Comparison of ENCODE assay signal across 28 mouse cellular contexts in the genomic region with DNA sequence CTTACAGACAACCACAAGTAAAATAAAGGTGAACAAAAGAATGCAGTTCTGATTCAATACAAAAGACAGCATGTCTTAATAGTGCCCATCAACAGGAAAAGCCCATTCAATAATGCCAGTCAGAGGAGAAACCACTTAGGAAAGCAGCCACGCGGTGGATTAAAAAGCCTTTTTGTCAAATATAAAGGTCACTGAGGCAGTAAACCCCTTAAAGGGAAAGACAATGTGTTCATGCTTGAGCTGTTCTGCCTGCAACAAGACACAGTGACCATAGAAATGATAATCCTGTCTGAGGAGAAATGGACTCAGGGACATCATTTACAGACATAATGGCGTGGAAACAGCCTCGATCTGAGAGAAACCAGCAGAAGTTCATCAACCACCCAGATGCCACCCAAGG.
DNase-seq lines count a peak whose midpoint lies in the region; ATAC-seq and TF ChIP-seq lines count a peak whose summit lies in the region.
"Had no signal": no experiment of that assay in that cellular context is flagged by ENCODE, and none has a peak within 500 bp of the region (broad histone marks: within the 10 kb centered on the region; RNA-seq: fewer than 3 reads in every experiment).

No protein-coding gene starts in this region.

- no peaks in the 10 kb centered on the region for H3K27me3 ChIP-seq in forebrain, embryonic 14.5 days (replicated peaks; ENCODE audit: control insufficient read depth, insufficient read depth, low read length)
- H3K27me3 ChIP-seq in forebrain, embryonic 13.5 days: no peaks in the 10 kb centered on the region
- H3K27me3 ChIP-seq in hindbrain, postnatal 0 days (ENCODE audit: insufficient read depth, low read length): no peaks in the 10 kb centered on the region
- H3K27me3 ChIP-seq in hindbrain, embryonic 13.5 days: no peaks in the 10 kb centered on the region
- no peaks in the 10 kb centered on the region for H3K27me3 ChIP-seq in midbrain, embryonic 15.5 days (replicated peaks)
- H3K27me3 ChIP-seq: heart, embryonic 13.5 days; intestine, embryonic 15.5 days; midbrain, embryonic 12.5 days had no signal

- H3K4me1 ChIP-seq in forebrain, embryonic 14.5 days (ENCODE audit: control insufficient read depth, insufficient read depth, low read length): peaks cover 10% of the 10 kb centered on the region; the same call in 1 of the 2 replicates
- H3K4me1 ChIP-seq in forebrain, embryonic 13.5 days: peaks cover 12% of the 10 kb centered on the region
- H3K4me1 ChIP-seq in hindbrain, postnatal 0 days (ENCODE audit: insufficient read depth, low read length): 0 out of 2 replicates have a peak, but pooled peaks cover 7% of the 10 kb centered on the region
- H3K4me1 ChIP-seq in hindbrain, embryonic 13.5 days (replicated peaks): peaks cover 12% of the 10 kb centered on the region
- H3K4me1 ChIP-seq in midbrain, embryonic 15.5 days: peaks cover 8% of the 10 kb centered on the region; the same call in 1 of the 2 replicates
- H3K4me1 ChIP-seq: heart, embryonic 13.5 days; intestine, embryonic 15.5 days had no signal

- no peak overlapping the region for H3K9ac ChIP-seq in forebrain, embryonic 14.5 days (ENCODE audit: low read length)
- H3K9ac ChIP-seq in forebrain, embryonic 13.5 days: no peak overlapping the region
- H3K9ac ChIP-seq in hindbrain, postnatal 0 days (replicated peaks; ENCODE audit: low read length): no peak overlapping the region
- H3K9ac ChIP-seq in hindbrain, embryonic 13.5 days: no peak overlapping the region
- H3K9ac ChIP-seq in midbrain, embryonic 15.5 days: no peak overlapping the region
- H3K9ac ChIP-seq: heart, embryonic 13.5 days; intestine, embryonic 15.5 days; liver, embryonic 14.5 days; midbrain, embryonic 12.5 days had no signal

- H3K9me3 ChIP-seq in forebrain, embryonic 14.5 days (replicated peaks; ENCODE audit: control insufficient read depth, low read length): no peaks in the 10 kb centered on the region
- no peaks in the 10 kb centered on the region for H3K9me3 ChIP-seq in forebrain, embryonic 13.5 days (replicated peaks)
- H3K9me3 ChIP-seq in hindbrain, postnatal 0 days (ENCODE audit: low read length): no peaks in the 10 kb centered on the region
- no peaks in the 10 kb centered on the region for H3K9me3 ChIP-seq in hindbrain, embryonic 13.5 days
- H3K9me3 ChIP-seq in midbrain, embryonic 15.5 days: no peaks in the 10 kb centered on the region
- H3K9me3 ChIP-seq: heart, embryonic 13.5 days; intestine, embryonic 15.5 days; midbrain, embryonic 12.5 days had no signal

- no peak; the same call in 1 of the 2 replicates for ATAC-seq in forebrain, embryonic 14.5 days
- ATAC-seq in forebrain, embryonic 13.5 days: no peak; the same call in 1 of the 2 replicates
- no peak for ATAC-seq in hindbrain, postnatal 0 days
- no peak for ATAC-seq in hindbrain, embryonic 13.5 days (ENCODE audit: low FRiP score)
- no peak for ATAC-seq in midbrain, embryonic 15.5 days (replicated peaks)
- ATAC-seq: intestine, embryonic 15.5 days had no signal

- H3K4me3 ChIP-seq in forebrain, embryonic 14.5 days (ENCODE audit: low read depth, low read length): no peak overlapping the region
- H3K4me3 ChIP-seq in forebrain, embryonic 13.5 days: no peak overlapping the region
- no peak overlapping the region for H3K4me3 ChIP-seq in hindbrain, postnatal 0 days (ENCODE audit: low read length)
- no peak overlapping the region for H3K4me3 ChIP-seq in hindbrain, embryonic 13.5 days
- no peak overlapping the region for H3K4me3 ChIP-seq in midbrain, embryonic 15.5 days
- H3K4me3 ChIP-seq: heart, embryonic 13.5 days; intestine, embryonic 15.5 days; midbrain, embryonic 12.5 days; myocyte had no signal

- no peak for TF ChIP-seq CTCF in hindbrain, postnatal 0 days (IDR thresholded peaks at IDR 0.05; ENCODE audit: low read depth)
- TF ChIP-seq CTCF in brain, embryonic 14.5 days (IDR thresholded peaks at IDR 0.05; ENCODE audit: borderline replicate concordance, extremely low read depth, insufficient read depth, insufficient read length): no peak

- no peak overlapping the region for H3K4me2 ChIP-seq in forebrain, embryonic 14.5 days (ENCODE audit: low read length)
- H3K4me2 ChIP-seq in forebrain, embryonic 13.5 days: no peak overlapping the region
- no peak overlapping the region for H3K4me2 ChIP-seq in hindbrain, postnatal 0 days (ENCODE audit: low read depth, low read length)
- H3K4me2 ChIP-seq in hindbrain, embryonic 13.5 days: no peak overlapping the region
- no peak overlapping the region for H3K4me2 ChIP-seq in midbrain, embryonic 15.5 days
- H3K4me2 ChIP-seq: heart, embryonic 13.5 days; intestine, embryonic 15.5 days; midbrain, embryonic 12.5 days had no signal

- DNase-seq in forebrain, embryonic 14.5 days (ENCODE audit: low spot score): peak; percentile 25
- DNase-seq in hindbrain, postnatal 0 days (ENCODE audit: low spot score): peak; percentile 13
- DNase-seq in brain, embryonic 14.5 days (ENCODE audit: low read depth): peak; percentile 52
- no peak for DNase-seq in urinary bladder, adult 18-20 months (ENCODE audit: low spot score in 2 of 2)
- DNase-seq in adrenal gland, adult 18-20 months (ENCODE audit: low spot score in 2 of 2): no peak
- DNase-seq: adrenal gland, postnatal 10 days; cerebellum, adult 11-12 months; cerebellum, adult 9-11 months; heart, postnatal 10 days; kidney, adult 9 months; kidney, postnatal 10 days; liver; lung, adult 2 months; lung, postnatal 10 days; right cerebral cortex, postnatal 4 days; thymus, adult 18-20 months; thymus, postnatal 25 days had no signal

- 8% methylated on average over 4 of the region's 4 CpGs for WGBS in forebrain, embryonic 14.5 days
- WGBS in forebrain, embryonic 13.5 days: 8% methylated on average over 4 of the region's 4 CpGs
- WGBS in hindbrain, postnatal 0 days: 14% methylated on average over 4 of the region's 4 CpGs
- 18% methylated on average over 4 of the region's 4 CpGs for WGBS in hindbrain, embryonic 13.5 days
- WGBS in midbrain, embryonic 15.5 days: 12% methylated on average over 4 of the region's 4 CpGs

- no peak for TF ChIP-seq POLR2A in brain, embryonic 14.5 days (IDR thresholded peaks at IDR 0.05; ENCODE audit: borderline replicate concordance, extremely low read depth, insufficient read depth, insufficient read length, poor library complexity, severe bottlenecking)

- no peak overlapping the region for H3K27ac ChIP-seq in forebrain, embryonic 14.5 days (ENCODE audit: low read depth, low read length)
- no peak overlapping the region for H3K27ac ChIP-seq in forebrain, embryonic 13.5 days
- peak overlapping the region; percentile 41; the same call in 1 of the 2 replicates for H3K27ac ChIP-seq in hindbrain, postnatal 0 days
- H3K27ac ChIP-seq in hindbrain, embryonic 13.5 days: no peak overlapping the region
- H3K27ac ChIP-seq in midbrain, embryonic 15.5 days: 0 out of 2 replicates have a peak overlapping the region, but pooled peaks have one; percentile 17
- H3K27ac ChIP-seq: heart, embryonic 13.5 days; intestine, embryonic 15.5 days; liver, embryonic 14.5 days; macrophage; midbrain, embryonic 12.5 days; stomach, postnatal 0 days had no signal

- H3K36me3 ChIP-seq in forebrain, embryonic 14.5 days (ENCODE audit: control insufficient read depth, insufficient read depth, low read length): no peaks in the 10 kb centered on the region
- H3K36me3 ChIP-seq in forebrain, embryonic 13.5 days (ENCODE audit: poor library complexity, severe bottlenecking): no peaks in the 10 kb centered on the region
- no peaks in the 10 kb centered on the region for H3K36me3 ChIP-seq in hindbrain, postnatal 0 days (ENCODE audit: insufficient read depth, low read length)
- no peaks in the 10 kb centered on the region for H3K36me3 ChIP-seq in hindbrain, embryonic 13.5 days
- H3K36me3 ChIP-seq in midbrain, embryonic 15.5 days (replicated peaks): no peaks in the 10 kb centered on the region
- H3K36me3 ChIP-seq: G1E; heart, embryonic 13.5 days; intestine, embryonic 15.5 days; midbrain, embryonic 12.5 days had no signal

Comparison
In these comparisons a context has a peak if more than half of its experiments do, and no peak if none do; other contexts are left out.
1. H3K27ac ChIP-seq: peak in hindbrain, postnatal 0 days (single experiment) and midbrain, embryonic 15.5 days (single experiment); none in forebrain, embryonic 14.5 days (single experiment), forebrain, embryonic 13.5 days (single experiment) and hindbrain, embryonic 13.5 days (single experiment).
2. DNase-seq: peak in forebrain, embryonic 14.5 days (single experiment), hindbrain, postnatal 0 days (single experiment) and brain, embryonic 14.5 days (single experiment); none in urinary bladder, adult 18-20 months (0 of 2) and adrenal gland, adult 18-20 months (0 of 2).